Mouse (Mus musculus) kidney, postnatal 10 days (tissue): ENCODE measurements around the gene Rhox3f.
"Not testable (repeated sequence)": the region's sequence is repeated elsewhere in the genome, so short reads cannot be mapped to it uniquely, and the experiment has no call there.

ENCODE experiments used
- DNase-seq: peaks from one replicate; pipeline ENCODE4 v3.0.0; 2021; ENCODE audit warnings: mixed read lengths

The Rhox3f gene

GRCm38 (mm10) chrX:37580692-37581091 is at the start of gene Rhox3f:
Gene Rhox3f (plus strand): TSS chrX:37580992.
- DNase-seq = not testable (repeated sequence)

GRCm38 (mm10) chrX:37541719-37542118 is 39.1 kb upstream of the Rhox3f start, which contains the start of gene Rhox3e:
Gene Rhox3e (plus strand): TSS chrX:37542019.
- DNase-seq = not testable (repeated sequence)

- not testable (repeated sequence) for DNase-seq
Measured at GRCm38 (mm10) chrX:37557112-37557511, 23.7 kb upstream of the Rhox3f start, which contains the start of gene Rhox4e. Gene Rhox4e (plus strand): TSS chrX:37557412.

- not testable (repeated sequence) for DNase-seq
Measured at GRCm38 (mm10) chrX:37571105-37571504, 9.7 kb upstream of the Rhox3f start, which contains the start of gene Rhox2f. Gene Rhox2f (plus strand): TSS chrX:37571405.

- not testable (repeated sequence) for DNase-seq
Measured at GRCm38 (mm10) chrX:37572638-37573037, 8.2 kb upstream of the Rhox3f start.

GRCm38 (mm10) chrX:37607604-37608003 is 26.8 kb downstream of the Rhox3f start, which contains the start of gene Rhox4f:
Gene Rhox4f (minus strand): TSS chrX:37607704.
- DNase-seq = not testable (repeated sequence)

GRCm38 (mm10) chrX:37628512-37628911 is 47.7 kb downstream of the Rhox3f start, which contains the start of gene Rhox3g:
Gene Rhox3g (minus strand): TSS chrX:37628612.
- not testable (repeated sequence) for DNase-seq
